Mouse (Mus musculus): ENCODE measurements around the gene 9130213A22Rik. TPM values are rescaled to one million over a fixed set of nuclear protein-coding genes. Genes with fewer than 3 reads are reported as not detected.

Gene 9130213A22Rik
- total RNA-seq, 2 experiments from 2014 or later, result 0.52 to 0.75 TPM

DNA sequence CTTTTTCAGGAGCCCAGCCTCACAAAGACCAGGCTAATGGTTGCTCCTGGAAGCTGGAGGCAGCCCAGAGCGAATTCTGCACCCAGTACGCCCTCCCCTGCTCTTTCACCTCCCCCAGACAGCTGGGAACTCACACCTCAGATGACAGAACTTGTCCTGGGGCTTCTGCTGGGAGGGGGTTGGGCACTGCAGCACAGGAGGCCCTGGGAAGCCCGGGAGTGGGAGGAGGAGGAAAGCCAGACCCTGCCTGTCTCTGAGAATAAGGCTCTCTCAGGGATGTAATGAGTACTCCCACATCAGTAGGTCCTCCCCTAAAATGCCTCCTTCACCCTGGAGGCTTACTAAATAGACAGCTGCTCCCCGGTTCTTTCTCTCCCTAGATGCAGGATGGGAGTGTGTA, 35.3 kb downstream of the 9130213A22Rik start:
- intact Hi-C loops (cut with DNase I), result loop anchor here (5.0 kb wide), 1 partner anchor 35 kb away; the partner anchor contains the start of genes 9130213A22Rik and Hes7
- peak; percentile 55 to 61 for DNase-seq (ENCODE audit: low spot score in 2 of 2)

- intact Hi-C loops (cut with DNase I), result loop anchor here (5.0 kb wide), 1 partner anchor 36 kb away; the partner anchor contains the start of genes 9130213A22Rik and Hes7
- DNase-seq (ENCODE audit: low spot score in 2 of 2), result peak; percentile 55 to 75
These were observed 36.0 kb downstream of the 9130213A22Rik start for GRCm38 (mm10) chr11:69086390-69086789.

DNA sequence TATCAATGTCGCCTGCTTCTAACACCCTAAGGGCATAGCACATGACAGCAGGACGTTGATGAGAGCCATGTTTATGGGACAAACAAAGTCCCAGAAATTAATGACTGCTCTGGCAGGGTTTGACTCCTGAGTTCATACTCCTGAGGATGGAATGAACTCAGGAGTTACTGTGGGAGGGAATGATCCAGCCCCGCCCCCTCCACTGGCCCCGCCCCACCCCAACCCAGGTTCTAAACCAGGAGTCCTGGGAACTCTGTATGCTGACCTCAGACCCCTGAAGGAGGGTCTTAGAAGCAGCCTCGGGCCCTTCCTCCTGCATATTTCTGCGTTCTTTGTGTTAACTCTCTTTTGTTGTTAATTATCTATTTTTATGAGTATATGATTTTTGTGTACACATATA, 36.8 kb downstream of the 9130213A22Rik start:
- no peak for DNase-seq (ENCODE audit: low spot score in 2 of 2)
- intact Hi-C loops (cut with DNase I), result loop anchor here (5.0 kb wide), 1 partner anchor 37 kb away; the partner anchor contains the start of genes 9130213A22Rik and Hes7

- intact Hi-C loops (cut with DNase I), result no loop called here
- no peak for DNase-seq (ENCODE audit: low spot score in 2 of 2)
These were observed 40.8 kb downstream of the 9130213A22Rik start for GRCm38 (mm10) chr11:69081613-69082012.

GRCm38 (mm10) chr11:69080855-69081222, 41.5 kb downstream of the 9130213A22Rik start:
- no peak for DNase-seq (ENCODE audit: low spot score in 2 of 2)
- intact Hi-C loops (cut with DNase I), result no loop called here

- intact Hi-C loops (cut with DNase I), result no loop called here
- DNase-seq (ENCODE audit: low spot score in 2 of 2), result no peak
These were observed 42.1 kb downstream of the 9130213A22Rik start for GRCm38 (mm10) chr11:69080102-69080854.

- intact Hi-C loops (cut with DNase I), result no loop called here
- DNase-seq (ENCODE audit: low spot score in 2 of 2), result no peak
These were observed 43.5 kb downstream of the 9130213A22Rik start for GRCm38 (mm10) chr11:69078805-69079438.

DNA sequence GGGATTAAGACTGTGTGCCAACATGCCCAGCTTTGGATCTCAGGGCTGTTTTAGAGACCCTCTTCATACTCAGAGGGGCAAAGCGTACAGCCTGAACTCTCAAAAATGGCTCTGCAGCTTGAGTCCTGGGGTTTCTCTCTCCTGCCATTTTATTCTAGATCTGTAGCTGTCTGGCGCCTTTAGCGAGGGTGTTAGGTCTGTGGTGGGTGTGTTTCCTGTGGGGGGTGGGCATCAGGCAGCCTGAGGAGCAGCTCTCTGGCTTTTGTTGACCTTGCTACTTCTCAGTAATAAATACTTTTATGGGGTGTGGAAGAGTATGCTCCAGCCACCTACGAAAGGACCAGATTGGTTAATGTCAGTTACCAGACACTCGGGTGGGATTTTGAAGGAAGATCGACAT, 44.3 kb downstream of the 9130213A22Rik start:
- intact Hi-C loops (cut with DNase I), result no loop called here

DNA sequence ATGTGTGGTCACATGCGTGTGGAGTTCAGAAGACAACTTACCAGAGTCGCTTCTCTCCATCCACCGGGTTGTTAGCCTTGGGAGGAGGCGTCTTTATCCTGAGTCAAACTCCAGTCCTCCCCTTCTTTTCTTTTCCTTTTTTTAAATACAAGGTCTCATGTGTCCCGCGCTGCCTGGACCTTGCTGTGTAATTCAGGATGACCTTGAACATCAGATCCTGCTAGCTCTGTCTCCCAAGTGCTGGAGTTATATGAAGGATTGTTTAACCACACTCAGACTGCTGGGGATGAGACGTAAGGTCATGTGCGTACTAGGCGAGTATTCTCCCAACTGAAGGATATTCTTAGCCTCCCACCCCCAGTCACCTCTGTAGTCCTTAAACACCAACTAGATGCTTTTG, 45.1 kb downstream of the 9130213A22Rik start:
- intact Hi-C loops (cut with DNase I), result no loop called here
- DNase-seq (ENCODE audit: low spot score in 2 of 2), result no peak

More for the DNA sequence above, 44.3 kb downstream of the 9130213A22Rik start:
- DNase-seq (ENCODE audit: low spot score in 2 of 2), result no peak

- intact Hi-C loops (cut with DNase I), result no loop called here
- DNase-seq (ENCODE audit: low spot score in 2 of 2), result no peak
These were observed 45.8 kb downstream of the 9130213A22Rik start for GRCm38 (mm10) chr11:69076572-69076971.

DNA sequence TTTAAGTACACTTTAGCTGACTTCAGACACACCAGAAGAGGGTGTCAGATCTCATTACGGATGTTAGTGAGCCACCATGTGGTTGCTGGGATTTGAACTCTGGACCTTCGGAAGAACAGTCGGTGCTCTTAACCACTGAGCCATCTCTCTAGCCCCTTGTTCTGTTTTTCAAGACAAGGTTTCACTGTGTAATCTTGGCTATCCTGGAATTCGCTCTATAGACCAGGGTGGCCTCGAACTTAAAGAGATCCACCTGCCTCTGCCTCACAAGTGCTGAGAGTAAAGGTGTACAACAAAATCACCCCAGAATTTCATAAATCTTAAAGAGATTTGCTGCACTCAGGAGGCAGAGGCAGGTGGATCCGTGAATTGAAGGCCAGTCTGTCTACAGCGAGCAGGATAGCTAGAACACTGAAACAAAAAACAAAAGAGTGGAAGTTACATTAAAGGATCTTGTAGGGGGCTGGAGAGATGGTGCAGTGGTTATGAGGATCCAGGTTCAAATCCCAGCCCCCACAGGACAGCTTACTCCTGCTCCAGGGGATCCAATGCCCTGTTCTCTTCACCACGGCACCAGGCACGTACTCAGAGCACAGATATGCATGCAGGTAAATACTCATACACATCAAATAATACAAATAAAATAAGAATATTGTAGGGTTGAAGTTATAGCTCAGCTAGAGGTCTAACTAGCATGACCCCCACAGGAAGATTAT, 46.5 kb downstream of the 9130213A22Rik start:
- intact Hi-C loops (cut with DNase I), result no loop called here
- no peak for DNase-seq (ENCODE audit: low spot score in 2 of 2)

DNA sequence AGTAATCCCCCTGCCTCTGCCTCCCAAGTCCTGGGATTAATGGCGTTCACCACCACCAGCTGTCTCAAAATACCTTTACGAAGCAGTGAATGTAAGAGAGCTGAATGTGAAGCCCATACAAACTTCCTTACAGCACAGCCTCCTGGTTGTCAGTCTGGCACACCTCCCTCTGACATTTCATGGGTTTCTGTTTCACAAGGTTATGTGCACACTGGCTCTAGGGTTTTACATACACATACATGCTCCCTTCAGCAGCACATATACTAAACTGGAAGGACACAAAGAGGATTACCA, 47.7 kb downstream of the 9130213A22Rik start:
- no peak for DNase-seq (ENCODE audit: low spot score in 2 of 2)
- intact Hi-C loops (cut with DNase I), result no loop called here

DNA sequence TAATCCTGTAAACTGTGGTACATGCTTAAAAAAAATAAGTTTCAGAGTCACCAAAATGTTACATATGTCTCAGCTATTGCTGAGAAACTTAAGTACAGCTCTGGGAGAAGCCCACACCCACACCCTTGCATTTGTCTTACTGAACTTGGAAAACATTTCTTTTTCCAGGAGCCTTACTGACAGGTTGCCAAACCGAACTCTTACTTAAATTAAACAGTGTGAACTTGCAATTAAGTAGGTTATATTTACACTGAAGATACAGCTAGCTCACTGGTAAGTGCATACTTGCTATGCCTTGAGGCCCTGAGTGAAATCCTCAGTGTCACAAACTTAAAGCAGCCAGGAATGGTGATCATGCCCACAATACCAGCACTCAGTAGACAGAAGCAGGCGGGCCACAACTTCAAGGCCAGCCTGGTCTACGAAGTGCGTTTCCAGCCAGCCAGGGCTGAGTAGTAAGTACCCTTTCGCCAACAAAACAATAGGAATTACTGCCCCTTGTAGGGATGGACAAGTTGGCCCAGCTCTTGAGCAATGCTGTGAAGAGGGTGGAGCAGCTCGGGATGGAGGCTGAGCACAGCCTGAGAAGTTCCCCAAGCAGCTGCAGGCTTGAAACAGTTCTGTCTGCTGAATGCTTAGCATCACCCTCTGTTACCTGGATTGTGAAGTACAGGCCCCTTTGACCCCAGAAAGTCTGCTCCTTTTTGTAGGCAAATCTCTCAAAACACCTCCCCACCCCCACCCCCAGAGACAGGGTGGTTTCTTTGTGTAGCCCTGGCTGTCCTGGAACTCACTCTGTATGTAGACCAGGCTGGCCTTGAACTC, 48.2 kb downstream of the 9130213A22Rik start:
- intact Hi-C loops (cut with DNase I), result loop anchor here (2.0 kb wide), 1 partner anchor 15 kb away; the partner anchor contains the start of gene Vamp2
- DNase-seq (ENCODE audit: low spot score in 2 of 2), result no peak

DNA sequence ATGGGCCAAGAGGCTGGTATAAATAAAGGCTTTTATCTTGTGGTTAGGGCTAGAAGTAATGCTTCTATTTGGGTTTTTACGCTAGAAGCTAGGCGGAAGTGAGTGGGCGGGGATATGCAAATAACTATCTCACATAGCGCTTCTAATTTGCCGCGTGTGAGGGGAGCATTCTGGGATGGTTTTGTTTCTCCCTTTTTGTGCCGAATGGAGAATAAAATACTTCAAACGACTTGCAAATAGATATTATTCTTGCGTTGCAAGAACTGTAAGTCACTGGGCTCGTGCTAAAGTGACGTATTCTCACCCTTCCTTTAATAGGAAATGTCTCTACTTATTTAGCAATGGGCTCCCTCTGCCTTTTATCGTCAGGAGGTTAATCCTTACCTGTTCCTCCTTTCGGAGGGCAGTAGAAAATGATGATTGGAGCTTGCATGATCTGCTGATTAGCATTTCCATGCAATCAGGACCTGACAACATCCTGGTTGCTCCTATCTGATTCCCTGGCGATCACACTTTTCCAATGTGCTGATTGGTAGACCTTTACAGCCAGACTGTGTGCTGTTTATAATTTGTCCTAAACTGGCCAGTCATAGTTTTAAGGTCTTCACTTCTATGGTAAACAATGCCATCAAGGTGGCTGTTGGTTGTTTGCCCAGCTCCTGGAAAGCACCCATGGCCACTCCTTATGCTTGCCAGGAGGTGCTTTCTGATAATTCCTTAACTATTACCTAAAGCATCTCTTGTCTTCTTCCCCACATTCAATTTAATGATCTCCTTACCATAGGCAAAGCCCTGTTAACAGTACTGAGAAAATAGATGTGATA, 49.1 kb downstream of the 9130213A22Rik start:
- intact Hi-C loops (cut with DNase I), result loop anchor here (2.0 kb wide), 1 partner anchor 16 kb away; the partner anchor contains the start of gene Vamp2
- DNase-seq (ENCODE audit: low spot score in 2 of 2), result peak; percentile 70 to 83

DNA sequence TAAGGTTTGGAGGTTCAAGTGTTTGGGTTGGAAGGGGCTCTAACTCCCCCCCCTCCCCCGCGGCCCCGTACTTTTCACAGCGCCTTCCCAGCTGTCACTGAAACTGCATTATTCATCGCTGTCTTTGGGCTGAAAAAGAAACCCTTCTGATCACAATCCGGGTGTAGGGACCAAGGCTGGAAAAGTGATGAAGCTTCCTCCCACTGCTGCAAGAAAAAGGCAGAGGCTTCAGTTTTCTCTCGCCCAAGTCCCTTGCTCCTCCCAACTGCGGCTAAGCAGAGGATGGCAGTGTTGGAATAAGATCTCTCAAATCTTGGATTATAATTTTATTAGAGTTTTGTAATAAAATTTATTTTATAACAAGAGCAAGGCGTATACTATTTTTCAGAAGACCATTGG, 49.7 kb downstream of the 9130213A22Rik start:
- intact Hi-C loops (cut with DNase I), result loop anchor here (2.0 kb wide), 1 partner anchor 16 kb away; the partner anchor contains the start of gene Vamp2

GRCm38 (mm10) chr11:69072234-69072633, 50.2 kb downstream of the 9130213A22Rik start:
- intact Hi-C loops (cut with DNase I), result loop anchor here (2.0 kb wide), 1 partner anchor 17 kb away; the partner anchor contains the start of gene Vamp2
- DNase-seq (ENCODE audit: low spot score in 2 of 2), result no peak

More for the DNA sequence above, 49.7 kb downstream of the 9130213A22Rik start:
- DNase-seq (ENCODE audit: low spot score in 2 of 2), result no peak

GRCm38 (mm10) chr11:69071262-69071661, 51.1 kb downstream of the 9130213A22Rik start:
- intact Hi-C loops (cut with DNase I), result no loop called here
- DNase-seq (ENCODE audit: low spot score in 2 of 2), result no peak

DNA sequence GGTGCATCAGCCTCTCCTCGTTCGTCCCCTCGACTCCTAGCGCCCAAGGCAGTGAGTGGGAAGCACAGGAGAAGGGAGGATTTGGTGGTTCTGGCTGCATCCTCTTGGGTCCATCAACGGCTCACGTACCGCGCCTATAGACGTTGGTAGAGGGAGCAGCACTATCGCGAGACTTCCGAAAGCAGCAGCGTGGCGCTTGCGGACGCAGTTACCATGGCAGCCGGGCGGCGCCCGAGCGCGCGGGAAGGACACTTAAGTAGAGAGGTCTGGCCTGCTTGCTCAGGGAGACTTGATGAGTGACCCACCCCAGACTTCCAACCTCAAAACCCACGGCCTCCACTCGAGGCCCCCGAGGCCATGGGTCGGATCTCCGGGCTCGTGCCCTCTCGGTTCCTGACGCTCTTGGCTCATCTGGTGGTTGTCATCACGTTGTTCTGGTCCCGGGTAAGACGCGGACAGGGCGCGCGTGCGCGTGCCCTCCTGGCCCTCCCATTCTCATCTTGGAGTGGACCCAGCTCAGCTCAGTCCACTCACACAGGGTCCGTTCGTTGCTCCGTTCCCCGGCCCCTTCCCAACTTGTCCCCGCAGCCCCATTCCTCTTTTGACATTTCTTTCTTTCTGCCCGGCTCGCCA, 51.7 kb downstream of the 9130213A22Rik start, which contains the start of gene Tmem107:
TSS of gene Tmem107 (plus strand) at position 217 of the 633 bp plus-strand sequence.
- intact Hi-C loops (cut with DNase I), result no loop called here
- DNase-seq (ENCODE audit: low spot score in 2 of 2), result peak; percentile 93 to 95

Measured in left cerebral cortex, postnatal 36 days (tissue).